Mouse (Mus musculus) erythroid progenitor cell, adult 5-6 weeks (primary cell): ENCODE results near the gene Trem3. TPM values are rescaled to one million over a fixed set of nuclear protein-coding genes. Genes with fewer than 3 reads are reported as not detected.

Experiments
- ATAC-seq: replicated peaks from 2 replicates; pipeline ENCODE4 v1.8.0; 2016; ENCODE audit warnings: moderate number of reproducible peaks, mild to moderate bottlenecking, moderate TSS enrichment, inconsistent platforms; ENCODE audit not compliant: poor library complexity, low FRiP score, severe bottlenecking
- total RNA-seq, 2 experiments: library from RNA; stranded (forward) in 1 of 2; stranded (reverse) in 1 of 2; fragments of 150-400 nt in 1 of 2; fragments of 186-747, 209-891 nt in 1 of 2; gene quantifications; 2 replicates each; pipeline versions ENCODE4 v1.2.3 to v1.2.4; 2015 to 2017; ENCODE audit warnings: low replicate concordance in 2 of 2

Gene Trem3
- total RNA-seq, 2 experiments from 2014 or later, result 8.0 to 9.3 TPM

DNA sequence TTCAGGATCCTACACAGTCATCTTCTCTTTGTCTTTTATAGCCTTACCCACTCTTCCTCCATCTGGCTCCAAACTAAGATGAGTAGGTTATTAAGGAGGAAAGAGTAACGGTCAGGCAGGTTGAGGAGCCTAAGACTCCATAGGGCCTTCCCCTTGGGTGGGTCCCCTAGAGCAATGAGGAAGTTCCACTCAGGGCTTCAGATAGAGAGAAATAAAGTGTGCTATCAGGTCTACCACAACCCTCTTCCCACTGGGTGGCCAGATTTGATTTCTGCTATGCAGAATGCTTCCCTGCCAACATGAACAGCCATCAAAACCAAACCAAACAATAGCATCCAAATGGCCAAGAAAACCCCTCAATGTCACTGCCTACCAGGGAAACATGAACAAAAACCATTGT lies 20.0 kb downstream of the Trem3 start:
- ATAC-seq, result no peak

GRCm38 (mm10) chr17:48268276-48268675 lies 20.7 kb downstream of the Trem3 start:
- no peak for ATAC-seq

GRCm38 (mm10) chr17:48269833-48270232 lies 22.3 kb downstream of the Trem3 start:
- no peak for ATAC-seq

DNA sequence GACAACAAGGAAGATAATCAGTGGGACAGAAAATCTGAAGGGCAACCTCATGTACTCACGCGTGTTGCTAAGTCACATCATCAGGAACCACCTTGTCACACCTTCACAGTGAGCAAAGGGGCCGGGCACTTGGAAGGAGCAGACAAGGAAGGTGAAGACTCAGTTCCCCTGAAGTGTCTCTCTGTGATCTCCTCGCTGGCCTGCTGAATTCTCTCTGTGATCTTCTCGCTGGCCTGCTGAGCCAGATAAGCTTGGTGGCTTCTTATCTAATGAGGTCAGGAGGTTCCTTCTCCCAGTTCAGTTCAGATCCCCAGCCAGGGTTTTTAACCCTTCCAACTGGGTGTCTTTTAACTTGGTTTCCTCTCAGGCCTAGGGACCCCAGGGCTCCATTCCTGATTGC lies 24.6 kb downstream of the Trem3 start:
- ATAC-seq, result peak; percentile 89

GRCm38 (mm10) chr17:48272598-48272997 lies 25.0 kb downstream of the Trem3 start:
- ATAC-seq, result peak; percentile 50

DNA sequence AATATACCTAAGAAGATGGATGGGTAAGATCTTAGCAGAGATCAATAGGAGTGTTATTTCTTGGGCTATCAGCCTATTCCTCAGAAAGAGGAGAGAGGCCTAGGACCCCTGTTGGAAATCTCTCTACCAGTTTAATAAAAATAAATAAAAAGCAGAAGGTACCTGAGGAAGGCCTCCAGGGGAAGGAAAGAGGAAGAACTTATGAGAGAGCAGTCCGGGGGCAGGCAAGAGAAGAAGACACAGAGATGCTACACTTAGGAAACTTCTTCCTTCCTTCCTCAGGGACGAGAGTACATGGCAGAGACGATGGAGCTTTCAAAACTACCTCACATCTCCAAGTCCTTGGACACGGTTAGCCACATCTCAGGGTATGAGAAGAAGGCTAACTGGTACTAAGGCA lies 26.5 kb downstream of the Trem3 start:
- no peak for ATAC-seq

- peak; percentile 57 for ATAC-seq
These were observed 27.3 kb downstream of the Trem3 start for GRCm38 (mm10) chr17:48274885-48275284.

GRCm38 (mm10) chr17:48275736-48276135 lies 28.2 kb downstream of the Trem3 start:
- ATAC-seq, result no peak

- ATAC-seq, result no peak
These were observed 30.8 kb downstream of the Trem3 start for GRCm38 (mm10) chr17:48278381-48278780.

- no peak for ATAC-seq
These were observed 31.4 kb downstream of the Trem3 start for GRCm38 (mm10) chr17:48279002-48279401.

GRCm38 (mm10) chr17:48280943-48281738 lies 33.6 kb downstream of the Trem3 start:
- ATAC-seq, result peak; percentile 55

DNA sequence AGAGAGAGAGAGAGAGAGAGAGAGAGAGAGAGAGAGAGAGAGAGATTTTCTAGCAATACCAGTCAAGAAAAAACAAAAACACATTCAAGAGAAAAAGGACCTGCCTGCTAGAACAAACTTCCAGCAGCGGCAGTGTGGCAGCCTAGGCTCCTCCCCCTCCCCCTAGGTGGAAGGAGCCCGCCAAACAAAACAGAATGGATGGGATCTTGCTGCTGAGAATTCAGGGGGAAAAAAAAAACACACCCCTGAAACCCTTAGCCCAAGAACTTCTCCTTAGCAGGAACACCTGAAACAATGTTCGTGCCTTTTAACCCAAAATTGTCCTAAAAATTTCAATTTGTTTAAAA lies 34.1 kb downstream of the Trem3 start:
- ATAC-seq, result peak; percentile 91

DNA sequence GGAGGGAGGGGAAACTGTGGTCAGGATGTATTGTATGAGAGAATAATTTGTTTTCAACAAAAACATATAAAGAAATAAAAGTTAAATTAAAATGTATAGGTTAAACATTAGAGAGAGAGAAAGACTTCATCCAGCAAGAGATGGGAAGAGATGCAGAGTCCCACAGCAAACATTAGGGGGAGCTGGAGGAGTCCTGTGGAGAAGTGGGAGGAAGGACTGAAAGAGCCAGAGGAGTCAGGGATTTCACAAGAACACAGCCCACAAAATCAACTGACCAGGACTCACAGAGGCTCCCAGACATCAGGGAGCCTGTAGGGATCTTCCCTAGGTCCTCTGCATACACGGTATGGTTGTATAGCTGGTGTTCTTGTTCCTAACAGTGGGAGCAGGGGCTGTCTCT lies 39.2 kb downstream of the Trem3 start:
- no peak for ATAC-seq

DNA sequence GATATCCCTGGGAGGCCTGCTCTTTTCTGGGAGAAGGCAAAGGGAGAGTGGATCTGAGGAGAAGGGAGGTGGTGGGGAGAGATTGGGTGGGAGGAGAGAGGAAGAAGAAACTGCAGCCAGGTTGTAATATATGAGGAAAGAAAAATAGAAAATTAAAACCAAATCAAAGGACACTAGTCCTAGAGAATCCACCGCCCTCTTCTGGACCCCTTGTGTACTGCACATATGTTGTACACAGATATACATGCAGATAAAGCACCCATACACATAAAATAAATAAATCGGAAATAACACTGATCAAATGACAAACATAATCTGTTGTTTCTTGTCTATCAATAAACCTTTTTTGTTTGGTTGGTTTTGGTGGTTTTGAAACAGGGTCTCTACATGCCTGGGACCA lies 39.7 kb downstream of the Trem3 start:
- ATAC-seq, result peak; percentile 67; the same call in 1 of the 2 replicates

GRCm38 (mm10) chr17:48293500-48294194 lies 46.1 kb downstream of the Trem3 start:
- ATAC-seq, result no peak

GRCm38 (mm10) chr17:48299203-48299602 lies 51.6 kb downstream of the Trem3 start, which contains the start of gene Treml2:
Gene Treml2, plus strand, starts transcription at chr17:48299498.
- ATAC-seq, result peak; percentile 70

- no peak for ATAC-seq
These were observed 52.2 kb downstream of the Trem3 start for GRCm38 (mm10) chr17:48299756-48300155.

GRCm38 (mm10) chr17:48300199-48300598 lies 52.6 kb downstream of the Trem3 start:
- peak; percentile 61 for ATAC-seq

- ATAC-seq, result no peak
These were observed 53.3 kb downstream of the Trem3 start for GRCm38 (mm10) chr17:48300861-48301260.

GRCm38 (mm10) chr17:48301792-48302191 lies 54.2 kb downstream of the Trem3 start:
- ATAC-seq, result no peak
